Mouse (Mus musculus): ENCODE measurements around the gene Kirrel3. TPM values are rescaled to one million over a fixed set of nuclear protein-coding genes. Genes with fewer than 3 reads are reported as not detected.

The Kirrel3 gene
- total RNA-seq, 2 experiments from 2014 or later, result 59.8 to 65.9 TPM

DNA sequence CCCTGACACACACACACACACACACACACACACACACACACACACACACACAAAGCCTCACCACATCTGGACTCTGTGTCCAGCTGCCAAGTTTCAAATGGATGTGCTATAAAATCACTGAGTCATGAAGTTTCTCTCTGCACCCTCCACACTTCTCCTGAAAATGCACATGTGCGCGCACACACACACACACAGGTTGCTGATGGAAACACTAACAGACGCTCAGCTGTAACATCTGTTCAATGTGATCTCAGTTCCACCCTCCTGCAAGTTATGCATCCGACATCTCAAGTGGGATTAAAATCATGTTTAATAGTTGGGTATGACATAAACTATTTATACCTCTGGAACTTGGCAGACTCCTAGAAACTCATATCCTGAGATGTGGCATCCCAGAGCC, 518.4 kb downstream of the Kirrel3 start:
- no peak for DNase-seq
- intact Hi-C loops (cut with DNase I), result no loop called here

DNA sequence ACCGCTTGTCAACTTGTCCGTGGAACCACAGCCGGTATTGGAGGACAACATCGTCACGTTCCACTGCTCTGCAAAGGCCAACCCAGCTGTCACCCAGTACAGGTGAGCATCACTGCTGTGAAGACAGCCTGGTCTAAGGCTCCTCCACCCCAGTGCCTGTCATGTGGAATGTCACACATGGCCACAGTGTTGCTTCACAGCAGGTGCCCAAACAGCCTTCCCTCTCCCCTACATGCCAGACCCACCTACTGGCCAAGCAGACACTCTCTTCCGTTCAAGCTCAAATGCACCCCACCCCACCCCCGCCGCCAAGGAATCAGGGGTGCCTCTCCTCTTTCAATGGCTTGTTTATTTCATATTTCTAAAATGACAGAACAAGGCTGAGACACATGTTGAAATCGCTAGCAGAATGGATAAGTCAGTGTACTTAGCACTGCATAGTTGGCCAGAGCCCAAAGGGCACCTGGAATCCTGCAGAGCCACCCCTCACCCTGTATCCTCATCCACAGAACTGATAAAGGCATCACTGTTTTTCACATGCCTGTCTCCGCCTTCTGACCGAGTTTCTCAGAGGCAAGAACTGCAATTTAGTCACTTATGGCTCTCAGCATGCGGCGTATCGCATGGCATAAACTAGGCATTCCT, 522.1 kb downstream of the Kirrel3 start:
- DNase-seq, result peak; percentile 23
- intact Hi-C loops (cut with DNase I), result no loop called here

- peak; percentile 63 for DNase-seq
- intact Hi-C loops (cut with DNase I), result loop anchor here (5.0 to 10.0 kb wide), 3 partner anchors 252 to 1754 kb away; partner anchors contain the start of gene Kirrel3
Measured at GRCm38 (mm10) chr9:35016762-35017161, 531.1 kb downstream of the Kirrel3 start.

- intact Hi-C loops (cut with DNase I), result loop anchor here (5.0 to 10.0 kb wide), 3 partner anchors 253 to 1755 kb away; partner anchors contain the start of gene Kirrel3
- DNase-seq, result peak; percentile 48
Measured at GRCm38 (mm10) chr9:35017563-35017962, 531.9 kb downstream of the Kirrel3 start.

DNA sequence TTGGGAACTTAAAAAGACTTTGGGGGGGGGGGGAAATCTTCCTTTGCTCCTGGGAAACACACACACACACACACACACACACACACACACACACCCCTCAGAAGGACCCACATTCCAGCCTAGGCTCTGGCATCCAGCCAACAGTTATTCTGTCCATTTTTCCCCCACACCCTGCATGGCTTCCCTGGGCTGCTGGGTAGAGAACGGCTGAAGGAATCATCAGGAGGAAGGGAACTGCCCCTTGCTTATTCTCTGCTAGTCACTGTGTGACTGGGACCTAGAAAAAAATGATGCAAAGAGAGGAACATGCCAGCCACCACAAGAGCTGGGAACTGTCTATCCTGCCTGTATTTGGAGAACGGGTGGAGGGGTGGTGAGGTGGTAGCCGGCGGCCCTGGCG, 532.4 kb downstream of the Kirrel3 start:
- intact Hi-C loops (cut with DNase I), result loop anchor here (5.0 to 10.0 kb wide), 3 partner anchors 253 to 1756 kb away; partner anchors contain the start of gene Kirrel3
- peak; percentile 26 for DNase-seq

DNA sequence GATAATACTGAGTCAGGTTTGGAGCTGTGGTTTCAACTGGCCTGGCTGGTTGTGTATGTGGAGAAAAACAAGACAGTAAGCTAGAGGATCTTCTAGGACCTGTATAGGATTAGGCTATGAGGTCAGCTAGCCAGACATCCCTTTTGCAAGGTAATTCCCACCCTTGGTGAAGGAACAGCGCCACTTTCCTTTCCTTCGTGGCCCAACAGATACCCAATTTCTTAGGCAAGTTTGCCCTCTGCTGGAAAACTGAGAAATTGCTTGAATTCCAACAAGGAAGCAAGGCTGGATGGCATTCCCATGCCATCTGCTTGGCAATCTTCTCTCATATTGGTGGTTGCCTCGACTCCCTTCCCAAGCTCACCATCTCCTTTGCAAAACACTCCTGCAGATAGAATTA, 533.7 kb downstream of the Kirrel3 start:
- intact Hi-C loops (cut with DNase I), result loop anchor here (5.0 to 10.0 kb wide), 3 partner anchors 255 to 1757 kb away; partner anchors contain the start of gene Kirrel3
- DNase-seq, result peak; percentile 57

DNA sequence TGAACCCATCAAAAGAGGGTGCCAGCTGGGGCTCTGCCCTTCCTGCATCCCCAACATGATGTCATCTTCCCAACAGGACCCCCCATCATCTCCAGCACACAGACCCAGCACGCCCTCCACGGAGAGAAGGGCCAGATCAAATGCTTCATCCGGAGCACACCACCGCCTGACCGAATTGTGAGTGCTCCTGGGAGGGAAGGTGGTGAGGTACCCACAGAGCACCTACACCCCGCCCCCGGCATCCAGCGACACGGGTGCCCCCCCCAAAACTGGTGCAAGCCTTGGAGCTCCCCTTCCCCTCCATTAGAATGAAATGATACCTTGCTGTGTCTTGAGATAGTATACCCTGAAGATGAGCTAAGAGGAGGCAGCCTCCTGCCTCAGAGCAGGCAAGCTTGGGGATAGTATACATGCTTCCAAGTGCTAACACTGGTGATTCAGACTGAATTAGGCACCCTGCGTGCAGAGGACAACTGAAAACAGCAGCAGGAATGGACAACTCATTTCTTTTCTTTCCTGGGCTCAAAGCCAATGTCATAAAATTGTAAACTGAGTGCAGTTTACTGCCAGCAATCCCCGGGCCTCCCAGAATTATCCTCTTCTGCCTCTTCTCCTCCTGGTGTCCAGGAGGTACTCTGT, 534.4 kb downstream of the Kirrel3 start:
- intact Hi-C loops (cut with DNase I), result no loop called here
- no peak for DNase-seq

DNA sequence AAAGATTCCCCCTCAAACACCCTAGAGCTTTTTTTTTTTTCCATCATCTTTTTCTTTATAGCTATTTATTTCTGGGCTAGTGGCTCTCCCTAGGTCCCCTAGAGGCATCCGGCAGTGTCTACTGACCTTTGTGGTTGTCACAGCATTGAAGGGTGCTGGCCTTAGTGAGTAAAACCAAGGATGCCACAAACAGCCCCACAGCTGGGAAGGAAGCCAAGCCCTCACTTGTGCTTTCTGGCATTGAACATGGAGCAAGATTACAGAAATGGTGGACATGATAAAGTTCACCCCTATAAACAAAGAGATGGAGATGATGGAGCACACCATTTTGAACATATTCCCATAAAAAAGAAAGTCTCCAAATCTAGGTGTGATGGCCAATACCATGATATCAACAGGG, 536.0 kb downstream of the Kirrel3 start:
- intact Hi-C loops (cut with DNase I), result no loop called here

GRCm38 (mm10) chr9:35024591-35025496, 539.1 kb downstream of the Kirrel3 start:
- intact Hi-C loops (cut with DNase I), result no loop called here
- no peak for DNase-seq

More for the DNA sequence above, 536.0 kb downstream of the Kirrel3 start:
- peak; percentile 21 for DNase-seq

GRCm38 (mm10) chr9:35026311-35026710, 540.6 kb downstream of the Kirrel3 start:
- intact Hi-C loops (cut with DNase I), result no loop called here

DNA sequence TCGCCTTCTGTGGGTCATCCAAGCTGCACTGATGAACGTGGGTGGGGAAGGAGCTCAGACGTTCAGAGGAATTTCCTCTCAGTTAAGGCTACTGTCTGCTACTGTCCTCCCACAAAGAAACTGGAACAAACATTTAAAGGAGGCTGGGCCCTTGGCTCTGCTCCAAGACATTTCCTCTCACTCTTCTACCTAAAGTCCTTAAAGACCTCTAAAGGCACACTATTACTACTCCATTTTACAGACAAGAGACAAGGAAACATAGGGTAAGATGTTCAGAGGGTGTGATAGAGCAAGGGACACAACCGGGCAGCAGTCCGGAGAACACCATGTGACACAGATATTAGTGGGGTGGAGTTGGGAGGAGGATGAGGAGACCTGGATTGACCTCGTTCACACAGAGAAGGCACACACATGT, 541.2 kb downstream of the Kirrel3 start:
- no peak for DNase-seq
- intact Hi-C loops (cut with DNase I), result no loop called here

More at GRCm38 (mm10) chr9:35026311-35026710, 540.6 kb downstream of the Kirrel3 start:
- DNase-seq, result no peak

DNA sequence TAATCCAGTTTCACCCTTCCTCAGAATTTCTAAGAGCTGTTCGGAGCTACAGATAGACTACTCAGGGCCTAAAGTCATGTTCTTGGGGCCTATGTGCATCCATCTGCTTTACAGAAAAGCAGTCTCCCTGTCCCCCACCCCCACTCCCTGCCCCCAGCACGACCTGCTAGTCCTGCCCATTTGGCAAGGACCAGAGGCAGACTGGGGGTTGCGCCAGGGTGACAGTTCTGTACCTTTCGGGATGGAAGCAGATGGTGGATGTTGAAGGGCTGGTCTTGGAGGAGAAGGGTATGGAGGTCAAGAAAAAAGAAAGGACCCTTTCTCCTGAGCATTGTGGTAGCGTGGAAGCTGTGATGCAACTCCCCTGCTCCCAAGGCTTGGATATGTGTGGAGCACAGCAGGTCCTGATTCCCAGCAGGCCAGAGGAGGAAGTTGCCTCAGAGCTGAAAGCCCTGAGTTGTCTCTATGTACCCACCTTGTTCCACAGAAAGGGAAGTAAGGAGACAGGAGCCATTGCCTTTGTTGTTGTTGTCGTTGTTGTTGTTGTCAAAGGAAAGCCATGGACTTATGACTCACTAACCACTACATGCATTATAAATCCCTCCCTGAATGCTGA, 541.8 kb downstream of the Kirrel3 start:
- peak; percentile 27 for DNase-seq
- intact Hi-C loops (cut with DNase I), result no loop called here

- intact Hi-C loops (cut with DNase I), result loop anchor here (2.0 kb wide), 1 partner anchor 136 kb away; no protein-coding TSS in a partner anchor
Measured at GRCm38 (mm10) chr9:35030823-35031222, 545.1 kb downstream of the Kirrel3 start.

GRCm38 (mm10) chr9:35032457-35032856, 546.8 kb downstream of the Kirrel3 start:
- intact Hi-C loops (cut with DNase I), result no loop called here
- DNase-seq, result peak; percentile 36

More at GRCm38 (mm10) chr9:35030823-35031222, 545.1 kb downstream of the Kirrel3 start:
- DNase-seq, result peak; percentile 34

DNA sequence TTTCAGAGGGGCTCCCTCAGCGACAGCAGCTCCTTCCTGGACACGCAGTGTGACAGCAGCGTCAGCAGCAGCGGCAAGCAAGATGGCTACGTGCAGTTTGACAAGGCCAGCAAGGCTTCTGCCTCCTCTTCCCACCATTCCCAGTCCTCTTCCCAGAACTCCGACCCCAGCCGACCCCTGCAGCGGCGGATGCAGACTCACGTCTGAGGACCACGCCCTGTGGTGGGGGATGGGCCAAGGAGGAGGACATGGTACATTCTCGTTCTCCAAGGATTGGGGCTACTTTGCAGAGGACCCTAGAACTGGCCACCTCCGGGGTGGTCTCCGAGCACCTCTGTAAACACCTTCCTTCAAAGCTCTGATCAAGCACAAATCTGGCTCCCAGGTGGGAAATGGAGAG, 549.4 kb downstream of the Kirrel3 start:
- intact Hi-C loops (cut with DNase I), result no loop called here

GRCm38 (mm10) chr9:35038922-35039586, 553.4 kb downstream of the Kirrel3 start:
- no peak for DNase-seq
- intact Hi-C loops (cut with DNase I), result no loop called here

More for the DNA sequence above, 549.4 kb downstream of the Kirrel3 start:
- peak; percentile 18 for DNase-seq

GRCm38 (mm10) chr9:35039846-35040245, 554.2 kb downstream of the Kirrel3 start:
- DNase-seq, result no peak
- intact Hi-C loops (cut with DNase I), result no loop called here

GRCm38 (mm10) chr9:35041493-35041892, 555.8 kb downstream of the Kirrel3 start:
- no peak for DNase-seq
- intact Hi-C loops (cut with DNase I), result no loop called here

GRCm38 (mm10) chr9:35043619-35044018, 557.9 kb downstream of the Kirrel3 start:
- no peak for DNase-seq
- intact Hi-C loops (cut with DNase I), result no loop called here

GRCm38 (mm10) chr9:35044458-35044857, 558.8 kb downstream of the Kirrel3 start:
- DNase-seq, result no peak

More at GRCm38 (mm10) chr9:35044458-35044857, 558.8 kb downstream of the Kirrel3 start:
- intact Hi-C loops (cut with DNase I), result no loop called here

Measured in left cerebral cortex, postnatal 4 days (tissue).